Mouse (Mus musculus): ENCODE data around the gene Olfr825. TPM values are rescaled to one million over a fixed set of nuclear protein-coding genes. Genes with fewer than 3 reads are reported as not detected.

Gene Olfr825
- polyA plus RNA-seq, 1 experiment: not detected

Other genes with a start within 250 kb of the Olfr825 start
- not detected in 2 replicates for gene Olfr818, start 217.7 kb downstream of the Olfr825 start, polyA plus RNA-seq (2012; rRNA removed)
- not detected in 2 replicates for gene Olfr819, start 199.5 kb downstream of the Olfr825 start, polyA plus RNA-seq (2012; rRNA removed)
- not detected in 2 replicates for gene Olfr247, start 190.6 kb downstream of the Olfr825 start, polyA plus RNA-seq (2012; rRNA removed)
- not detected in 2 replicates for gene Gm10310, start 181.7 kb downstream of the Olfr825 start, polyA plus RNA-seq (2012; rRNA removed)
- not detected in 2 replicates for gene Olfr820, start 154.1 kb downstream of the Olfr825 start, polyA plus RNA-seq (2012; rRNA removed)
- gene Olfr821, start 136.4 kb downstream of the Olfr825 start, polyA plus RNA-seq (2012; rRNA removed): not detected in 2 replicates
- not detected in 2 replicates for gene Olfr822, start 95.6 kb downstream of the Olfr825 start, polyA plus RNA-seq (2012; rRNA removed)
- not detected in 2 replicates for gene Olfr823, start 51.4 kb downstream of the Olfr825 start, polyA plus RNA-seq (2012; rRNA removed)
- gene Olfr824, start 36.8 kb downstream of the Olfr825 start, polyA plus RNA-seq (2012; rRNA removed): not detected in 2 replicates
- not detected in 2 replicates for gene Olfr826, start 17.4 kb upstream of the Olfr825 start, polyA plus RNA-seq (2012; rRNA removed)
- not detected in 2 replicates for gene Olfr827, start 47.6 kb upstream of the Olfr825 start, polyA plus RNA-seq (2012; rRNA removed)
- 0.30 and 0.38 TPM in 2 replicates for gene Neurod4, start 113.5 kb upstream of the Olfr825 start, polyA plus RNA-seq (2012; rRNA removed)
- 0.06 and 0.11 TPM in 2 replicates for gene Tespa1, start 156.1 kb upstream of the Olfr825 start, polyA plus RNA-seq (2012; rRNA removed)
- gene Vmn2r84, start 227.6 kb upstream of the Olfr825 start, polyA plus RNA-seq (2012; rRNA removed): 0.16 and 0.23 TPM in 2 replicates

Measured in cerebellum, adult 2 months (tissue).